8 mouse cellular contexts compared by ENCODE assay signal in the genomic region with DNA sequence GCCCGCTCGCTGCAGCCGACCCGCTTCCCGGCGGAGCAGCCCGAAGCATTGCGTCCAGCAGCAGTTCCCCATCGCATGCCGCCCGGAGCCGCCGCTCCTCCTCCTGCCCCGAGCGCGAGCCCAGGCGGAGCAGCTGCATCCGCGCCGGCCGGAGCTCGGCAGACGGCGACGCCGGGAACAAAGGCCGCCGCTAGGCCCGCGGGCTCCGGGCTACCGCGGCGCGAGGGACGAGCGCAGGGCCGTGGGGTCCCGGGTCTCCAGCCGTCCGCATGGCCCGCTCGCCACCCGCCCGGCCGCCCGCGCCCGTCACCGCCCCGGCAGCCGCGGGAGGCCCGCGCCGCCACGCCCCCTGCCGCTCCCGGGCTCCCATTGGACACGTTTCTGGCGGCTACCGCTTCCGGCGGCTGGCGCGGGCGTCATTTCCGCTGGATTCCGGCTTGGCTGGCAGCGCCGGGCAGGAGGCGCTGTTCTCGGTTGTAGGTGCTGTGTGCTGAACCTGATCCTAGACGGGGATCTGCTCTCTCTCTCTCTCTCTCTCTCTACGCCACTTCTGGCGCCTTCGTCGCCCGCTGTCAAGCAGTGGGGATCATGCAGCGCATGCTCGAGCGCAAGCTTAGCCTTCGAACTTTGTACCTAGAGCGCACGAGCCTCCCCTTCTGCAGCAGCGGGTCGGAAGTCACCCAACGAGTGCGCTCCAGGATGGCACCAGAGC. TPM values are rescaled to one million over a fixed set of nuclear protein-coding genes. Genes with fewer than 3 reads are reported as not detected.
A peak's percentile ranks its signal among the peaks of the same experiment; 100 is the strongest.
DNase-seq lines count a peak whose midpoint lies in the region; ATAC-seq and TF ChIP-seq lines count a peak whose summit lies in the region.

Ap1ar (minus strand) TSS at position 370 of the 712 bp plus-strand sequence.

- peak within 1 kb of the TSS; percentile 82 for H3K4me3 ChIP-seq in bone marrow, adult 2 months (replicated peaks; ENCODE audit: control insufficient read depth, low read depth, low read length)
- H3K4me3 ChIP-seq in embryonic facial prominence, embryonic 15.5 days (replicated peaks) = peak within 1 kb of the TSS; percentile 72
- peak within 1 kb of the TSS; percentile 83 for H3K4me3 ChIP-seq in kidney, embryonic 14.5 days (ENCODE audit: low read length)
- H3K4me3 ChIP-seq in limb, embryonic 15.5 days = peak within 1 kb of the TSS; percentile 90

- peak within 1 kb of the TSS; percentile 66 for H3K4me2 ChIP-seq in embryonic facial prominence, embryonic 15.5 days (replicated peaks)
- peak within 1 kb of the TSS; percentile 61 for H3K4me2 ChIP-seq in kidney, embryonic 14.5 days (replicated peaks; ENCODE audit: low read depth, low read length)
- peak within 1 kb of the TSS; percentile 69 for H3K4me2 ChIP-seq in limb, embryonic 15.5 days

- H3K27me3 ChIP-seq in embryonic facial prominence, embryonic 15.5 days = no peaks in the 10 kb centered on the region
- no peaks in the 10 kb centered on the region for H3K27me3 ChIP-seq in kidney, embryonic 14.5 days (ENCODE audit: control insufficient read depth, insufficient read depth, low read length)
- H3K27me3 ChIP-seq in limb, embryonic 15.5 days = no peaks in the 10 kb centered on the region

- DNase-seq in 416B (ENCODE audit: low read depth) = peak; percentile 96
- peak; percentile 95 for DNase-seq in heart, adult 9 months (ENCODE audit: low spot score in 2 of 2)
- DNase-seq in monocyte, adult 2 months (ENCODE audit: low read depth in 1 of 2, low spot score in 2 of 2) = peak; percentile 91 to 93
- peak; percentile 95 to 96 for DNase-seq in spleen, postnatal 36 days (ENCODE audit: low spot score in 2 of 2)

- peak within 1 kb of the TSS; percentile 88 for H3K9ac ChIP-seq in embryonic facial prominence, embryonic 15.5 days
- peak within 1 kb of the TSS; percentile 94 for H3K9ac ChIP-seq in kidney, embryonic 14.5 days (ENCODE audit: low read depth, low read length)
- peak within 1 kb of the TSS; percentile 86 for H3K9ac ChIP-seq in limb, embryonic 15.5 days

- peak; percentile 77 for TF ChIP-seq POLR2A in bone marrow, adult 2 months (IDR thresholded peaks at IDR 0.05; ENCODE audit: borderline replicate concordance, control insufficient read depth, low read depth, low read length)

- peak; percentile 97 for ATAC-seq in embryonic facial prominence, embryonic 15.5 days (ENCODE audit: insufficient number of reproducible peaks, low FRiP score, low TSS enrichment, low read depth)
- ATAC-seq in kidney, embryonic 14.5 days (ENCODE audit: low FRiP score, low TSS enrichment) = peak; percentile 98
- ATAC-seq in limb, embryonic 15.5 days (ENCODE audit: insufficient number of reproducible peaks, low FRiP score, low TSS enrichment, low read depth) = peak; percentile 93

- no peaks in the 10 kb centered on the region for H3K36me3 ChIP-seq in embryonic facial prominence, embryonic 15.5 days
- no peaks in the 10 kb centered on the region for H3K36me3 ChIP-seq in kidney, embryonic 14.5 days (ENCODE audit: control insufficient read depth, insufficient read depth, low read length)
- no peaks in the 10 kb centered on the region; the same call in 1 of the 2 replicates for H3K36me3 ChIP-seq in limb, embryonic 15.5 days

- H3K4me1 ChIP-seq in bone marrow, adult 2 months (ENCODE audit: control insufficient read depth, insufficient read depth, low read length) = no peaks in the 10 kb centered on the region; the same call in 1 of the 2 replicates
- peaks cover 13% of the 10 kb centered on the region; the same call in 1 of the 2 replicates for H3K4me1 ChIP-seq in embryonic facial prominence, embryonic 15.5 days
- H3K4me1 ChIP-seq in kidney, embryonic 14.5 days (ENCODE audit: control insufficient read depth, insufficient read depth, low read length) = peaks cover 6% of the 10 kb centered on the region; the same call in 1 of the 2 replicates
- peaks cover 15% of the 10 kb centered on the region; the same call in 1 of the 2 replicates for H3K4me1 ChIP-seq in limb, embryonic 15.5 days

- H3K27ac ChIP-seq in bone marrow, adult 2 months (ENCODE audit: control insufficient read depth, insufficient read depth, low read depth, low read length, poor library complexity) = peak within 1 kb of the TSS; percentile 94
- peak within 1 kb of the TSS; percentile 95 for H3K27ac ChIP-seq in embryonic facial prominence, embryonic 15.5 days (replicated peaks)
- H3K27ac ChIP-seq in kidney, embryonic 14.5 days (ENCODE audit: low read depth, low read length) = peak within 1 kb of the TSS; percentile 90
- peak within 1 kb of the TSS; percentile 95 for H3K27ac ChIP-seq in limb, embryonic 15.5 days

- peak; percentile 67 for TF ChIP-seq CTCF in bone marrow, adult 2 months (IDR thresholded peaks at IDR 0.05; ENCODE audit: control insufficient read depth, insufficient read depth, low read length)

- WGBS in bone marrow, adult 2 months = 1% methylated on average over 88 of the region's 89 CpGs
- WGBS in embryonic facial prominence, embryonic 15.5 days = under 1% methylated on average over 73 of the region's 89 CpGs
- WGBS in kidney, embryonic 14.5 days = under 1% methylated on average over 88 of the region's 89 CpGs
- WGBS in limb, embryonic 15.5 days = under 1% methylated on average over 73 of the region's 89 CpGs

- no peaks in the 10 kb centered on the region for H3K9me3 ChIP-seq in embryonic facial prominence, embryonic 15.5 days (replicated peaks)
- H3K9me3 ChIP-seq in kidney, embryonic 14.5 days (ENCODE audit: control insufficient read depth, low read length) = no peaks in the 10 kb centered on the region
- no peaks in the 10 kb centered on the region for H3K9me3 ChIP-seq in limb, embryonic 15.5 days

RNA-seq across cellular contexts. Expression of gene Ap1ar, which starts in this region (rescaled TPM):
- 22.2 and 50.8 TPM in 2 replicates for polyA plus RNA-seq in bone marrow, adult 2 months (2011; ENCODE audit: insufficient read depth, insufficient read length, low replicate concordance, missing spikeins)
- polyA plus RNA-seq in embryonic facial prominence, embryonic 15.5 days (2015; fragmentation: Nextera tagmentation; extraction: Ambion mirVana) = 54.3 and 58.1 TPM in 2 replicates
- 54.9 and 60.9 TPM in 2 replicates for polyA plus RNA-seq in kidney, embryonic 14.5 days (2014; fragmentation: Nextera tagmentation; extraction: Ambion mirVana)
- 41.6 and 50.8 TPM in 2 replicates for polyA plus RNA-seq in limb, embryonic 15.5 days (2015; fragmentation: Nextera tagmentation; extraction: Ambion mirVana)

Comparison
In these comparisons a context has a peak if more than half of its experiments do, and no peak if none do; other contexts are left out.
1. Peak in every context shown above with its lines: DNase-seq, ATAC-seq, H3K4me3 ChIP-seq and H3K27ac ChIP-seq.